Mouse (Mus musculus) limb, embryonic 14.5 days (tissue): ENCODE results near the gene Brsk1. TPM values are rescaled to one million over a fixed set of nuclear protein-coding genes. Genes with fewer than 3 reads are reported as not detected.

Source experiments
- ATAC-seq: fragments of 200-750 bp; cut with Nextera tagmentation; 2 replicates; pipeline ENCODE4 v1.8.0; 2017; ENCODE audit warnings: low read depth, moderate number of reproducible peaks, moderate TSS enrichment; ENCODE audit not compliant: low FRiP score
- DNase-seq: peaks from one replicate; pipeline ENCODE4 v3.0.0-alpha.2; 2015; ENCODE audit warnings: low spot score
- H3K27ac ChIP-seq: fragments of 300-500 bp; sonication (generic); replicated peaks from 2 replicates; pipeline ENCODE4 v1.5.1; 2014; ENCODE audit warnings: low read depth, mild to moderate bottlenecking, low read length, moderate library complexity, mixed read lengths
- H3K27me3 ChIP-seq: fragments of 300-500 bp; sonication (generic); 2 replicates; pipeline ENCODE4 v1.6.1; 2014; ENCODE audit warnings: low read length, mixed read lengths; ENCODE audit not compliant: control insufficient read depth, insufficient read depth
- H3K36me3 ChIP-seq: fragments of 300-500 bp; sonication (generic); 2 replicates; pipeline ENCODE4 v1.6.1; 2014; ENCODE audit warnings: mild to moderate bottlenecking, low read length, moderate library complexity, mixed read lengths; ENCODE audit not compliant: control insufficient read depth, insufficient read depth
- H3K4me1 ChIP-seq: fragments of 300-500 bp; sonication (generic); 2 replicates; pipeline ENCODE4 v1.6.1; 2014; ENCODE audit warnings: antibody characterized with exemption, low read length, mixed read lengths; ENCODE audit not compliant: control insufficient read depth, insufficient read depth
- H3K4me2 ChIP-seq: fragments of 300-500 bp; sonication (generic); replicated peaks from 2 replicates; pipeline ENCODE4 v1.6.1; 2014; ENCODE audit warnings: low read depth, mild to moderate bottlenecking, low read length, moderate library complexity; ENCODE audit not compliant: severe bottlenecking
- H3K4me3 ChIP-seq: fragments of 300-500 bp; sonication (generic); replicated peaks from 2 replicates; pipeline ENCODE4 v1.5.1; 2014; ENCODE audit warnings: low read length
- H3K9ac ChIP-seq: fragments of 300-500 bp; sonication (generic); 2 replicates; pipeline ENCODE4 v1.6.1; 2014; ENCODE audit warnings: mild to moderate bottlenecking, low read depth, low read length, moderate library complexity; ENCODE audit not compliant: severe bottlenecking
- H3K9me3 ChIP-seq: fragments of 300-500 bp; sonication (generic); 2 replicates; pipeline ENCODE4 v1.6.1; 2016; ENCODE audit warnings: low read length; ENCODE audit not compliant: control insufficient read depth
- POLR2A ChIP-seq: fragments of 200-500 bp; IDR thresholded peaks from 2 replicates; pipeline ENCODE4 v1.8.0; 2012; ENCODE audit warnings: inconsistent platforms, mild to moderate bottlenecking, moderate library complexity, borderline replicate concordance; ENCODE audit not compliant: insufficient read depth, insufficient read length; ENCODE audit errors: extremely low read depth
- WGBS: fragments of 180-500 bp; shearing (Covaris S2); extraction: QIAGEN DNeasy Blood & Tissue Kit; methylation state at CpG from one replicate; pipeline ENCODE4 v1.1.7; 2014; 5-methylcytosine and 5-hydroxymethylcytosine counted together
- polyA plus RNA-seq, 2 experiments: library from polyadenylated mRNA; depleted of rRNA in 1 of 2; stranded (reverse) in 1 of 2; unstranded in 1 of 2; fragments of >200 nt; fragmentation: Nextera tagmentation in 1 of 2; extraction: Ambion mirVana in 1 of 2; gene quantifications; 2 replicates each; pipeline versions ENCODE4 v1.2.1 to v1.2.3; 2012 to 2014

The Brsk1 gene
- polyA plus RNA-seq, 2 experiments = 1.3 to 26.4 TPM

- Histone ChIP-seq H3K27ac (no peak overlapping the region), H3K9me3 (no peaks in the 10 kb centered on the region), H3K27me3 (no peaks in the 10 kb centered on the region), H3K36me3 (peaks cover 57% of the 10 kb centered on the region), H3K4me3 (no peak overlapping the region), H3K9ac (no peak overlapping the region), H3K4me1 (no peaks in the 10 kb centered on the region), H3K4me2 (no peak overlapping the region)
- WGBS = 90% methylated on average over 2 of the region's 2 CpGs
- DNase-seq = no peak
- ATAC-seq = no peak
- TF ChIP-seq POLR2A = no peak
These were observed 42.4 kb upstream of the Brsk1 start for GRCm38 (mm10) chr7:4647992-4648391.

- H3K4me3 ChIP-seq = no peak overlapping the region
- H3K4me2 ChIP-seq = no peak overlapping the region
- ATAC-seq (no peak), DNase-seq (no peak)
- peaks cover 27% of the 10 kb centered on the region for H3K36me3 ChIP-seq
- no peaks in the 10 kb centered on the region for H3K9me3 ChIP-seq
- WGBS = 77% methylated on average over 8 of the region's 8 CpGs
- no peak overlapping the region for H3K9ac ChIP-seq
- H3K4me1 ChIP-seq = no peaks in the 10 kb centered on the region
- TF ChIP-seq POLR2A = no peak
- no peak overlapping the region for H3K27ac ChIP-seq
- H3K27me3 ChIP-seq = no peaks in the 10 kb centered on the region
These were observed 38.8 kb upstream of the Brsk1 start for GRCm38 (mm10) chr7:4651581-4651980.

GRCm38 (mm10) chr7:4652726-4653125 lies 37.7 kb upstream of the Brsk1 start:
- no peaks in the 10 kb centered on the region for H3K9me3 ChIP-seq
- no peak for ATAC-seq
- H3K4me1 ChIP-seq = peaks cover 8% of the 10 kb centered on the region
- no peaks in the 10 kb centered on the region for H3K27me3 ChIP-seq
- peaks cover 22% of the 10 kb centered on the region; the same call in 1 of the 2 replicates for H3K36me3 ChIP-seq
- H3K4me2 ChIP-seq = no peak overlapping the region
- no peak overlapping the region for H3K27ac ChIP-seq
- no peak for DNase-seq
- no peak overlapping the region for H3K4me3 ChIP-seq
- WGBS = 91% methylated on average over 5 of the region's 5 CpGs
- no peak for TF ChIP-seq POLR2A
- H3K9ac ChIP-seq = no peak overlapping the region

- H3K4me2 ChIP-seq = no peak overlapping the region
- peaks cover 9% of the 10 kb centered on the region for H3K4me1 ChIP-seq
- H3K27me3 ChIP-seq = no peaks in the 10 kb centered on the region
- H3K36me3 ChIP-seq = peaks cover 22% of the 10 kb centered on the region; the same call in 1 of the 2 replicates
- no peak overlapping the region for H3K9ac ChIP-seq
- H3K27ac ChIP-seq = no peak overlapping the region
- H3K4me3 ChIP-seq = no peak overlapping the region
- DNase-seq (no peak), ATAC-seq (no peak)
- no peaks in the 10 kb centered on the region for H3K9me3 ChIP-seq
- no peak for TF ChIP-seq POLR2A
- WGBS = 67% methylated on average over 5 of the region's 5 CpGs
These were observed 37.1 kb upstream of the Brsk1 start for GRCm38 (mm10) chr7:4653351-4653750.

GRCm38 (mm10) chr7:4653780-4654179 lies 36.6 kb upstream of the Brsk1 start:
- DNase-seq (no peak), ATAC-seq (no peak)
- 86% methylated on average over 7 of the region's 7 CpGs for WGBS
- no peak overlapping the region for H3K9ac ChIP-seq
- no peaks in the 10 kb centered on the region for H3K27me3 ChIP-seq
- H3K4me2 ChIP-seq = no peak overlapping the region
- H3K27ac ChIP-seq = no peak overlapping the region
- no peaks in the 10 kb centered on the region for H3K9me3 ChIP-seq
- no peak for TF ChIP-seq POLR2A
- peaks cover 9% of the 10 kb centered on the region for H3K4me1 ChIP-seq
- peaks cover 22% of the 10 kb centered on the region; the same call in 1 of the 2 replicates for H3K36me3 ChIP-seq
- H3K4me3 ChIP-seq = no peak overlapping the region

GRCm38 (mm10) chr7:4654221-4654620 lies 36.2 kb upstream of the Brsk1 start:
- no peak overlapping the region for H3K9ac ChIP-seq
- H3K4me1 ChIP-seq = peaks cover 9% of the 10 kb centered on the region
- H3K9me3 ChIP-seq = no peaks in the 10 kb centered on the region
- ATAC-seq (no peak), DNase-seq (no peak)
- no peaks in the 10 kb centered on the region for H3K27me3 ChIP-seq
- H3K4me3 ChIP-seq = no peak overlapping the region
- no peak overlapping the region for H3K4me2 ChIP-seq
- peaks cover 22% of the 10 kb centered on the region; the same call in 1 of the 2 replicates for H3K36me3 ChIP-seq
- no peak for TF ChIP-seq POLR2A
- H3K27ac ChIP-seq = no peak overlapping the region
- WGBS = 89% methylated on average over 2 of the region's 2 CpGs
